Mouse (Mus musculus): ENCODE results near the gene Rb1. TPM values are rescaled to one million over a fixed set of nuclear protein-coding genes. Genes with fewer than 3 reads are reported as not detected.

Rb1 gene
- polyA plus RNA-seq, 1 experiment from 2014 or later = 15.8 TPM

GRCm38 (mm10) chr14:73340051-73340755, 14.6 kb upstream of the Rb1 start:
- Histone ChIP-seq H3K9me3 (ENCODE audit: control insufficient read depth, low read length) (no peaks in the 10 kb centered on the region), H3K9ac (replicated peaks; ENCODE audit: low read depth, low read length) (no peak overlapping the region), H3K4me1 (replicated peaks; ENCODE audit: control insufficient read depth, insufficient read depth, low read length) (peaks cover 2% of the 10 kb centered on the region), H3K4me2 (ENCODE audit: low read length) (no peak overlapping the region), H3K4me3 (replicated peaks; ENCODE audit: low read length) (no peak overlapping the region), H3K27me3 (replicated peaks; ENCODE audit: control insufficient read depth, insufficient read depth, low read length) (no peaks in the 10 kb centered on the region), H3K36me3 (ENCODE audit: control insufficient read depth, insufficient read depth) (no peaks in the 10 kb centered on the region), H3K27ac (ENCODE audit: low read length) (no peak overlapping the region)
- ATAC-seq = no peak
- WGBS = 61% methylated on average over 6 of the region's 6 CpGs

DNA sequence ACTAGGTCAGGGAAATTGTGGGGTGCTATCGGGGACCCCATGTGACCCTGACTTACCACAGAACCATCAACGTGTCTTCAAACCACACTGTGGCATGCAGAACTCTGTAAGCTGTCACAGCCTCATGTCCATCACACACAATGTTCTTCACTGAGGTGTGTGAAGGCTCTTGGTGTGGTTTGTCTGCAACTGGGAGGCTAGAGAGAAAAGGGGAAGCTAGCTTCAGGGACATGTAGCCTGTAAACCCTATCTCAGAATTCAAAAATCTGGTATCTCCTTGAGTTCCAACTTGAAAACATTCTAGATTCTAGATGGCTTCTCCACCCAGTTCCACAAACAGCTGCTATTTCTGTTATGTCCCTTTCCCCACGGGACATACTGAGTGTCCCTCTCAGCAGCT, 14.0 kb upstream of the Rb1 start:
- no peak overlapping the region for H3K27ac ChIP-seq (ENCODE audit: low read length)
- no peaks in the 10 kb centered on the region for H3K27me3 ChIP-seq (replicated peaks; ENCODE audit: control insufficient read depth, insufficient read depth, low read length)
- H3K9ac ChIP-seq (replicated peaks; ENCODE audit: low read depth, low read length) = no peak overlapping the region
- no peaks in the 10 kb centered on the region for H3K9me3 ChIP-seq (ENCODE audit: control insufficient read depth, low read length)
- peaks cover 5% of the 10 kb centered on the region for H3K4me1 ChIP-seq (replicated peaks; ENCODE audit: control insufficient read depth, insufficient read depth, low read length)
- no peak overlapping the region for H3K4me3 ChIP-seq (replicated peaks; ENCODE audit: low read length)
- H3K36me3 ChIP-seq (ENCODE audit: control insufficient read depth, insufficient read depth) = no peaks in the 10 kb centered on the region
- H3K4me2 ChIP-seq (ENCODE audit: low read length) = no peak overlapping the region
- no peak for ATAC-seq
- WGBS = 79% methylated on average over 3 of the region's 3 CpGs

DNA sequence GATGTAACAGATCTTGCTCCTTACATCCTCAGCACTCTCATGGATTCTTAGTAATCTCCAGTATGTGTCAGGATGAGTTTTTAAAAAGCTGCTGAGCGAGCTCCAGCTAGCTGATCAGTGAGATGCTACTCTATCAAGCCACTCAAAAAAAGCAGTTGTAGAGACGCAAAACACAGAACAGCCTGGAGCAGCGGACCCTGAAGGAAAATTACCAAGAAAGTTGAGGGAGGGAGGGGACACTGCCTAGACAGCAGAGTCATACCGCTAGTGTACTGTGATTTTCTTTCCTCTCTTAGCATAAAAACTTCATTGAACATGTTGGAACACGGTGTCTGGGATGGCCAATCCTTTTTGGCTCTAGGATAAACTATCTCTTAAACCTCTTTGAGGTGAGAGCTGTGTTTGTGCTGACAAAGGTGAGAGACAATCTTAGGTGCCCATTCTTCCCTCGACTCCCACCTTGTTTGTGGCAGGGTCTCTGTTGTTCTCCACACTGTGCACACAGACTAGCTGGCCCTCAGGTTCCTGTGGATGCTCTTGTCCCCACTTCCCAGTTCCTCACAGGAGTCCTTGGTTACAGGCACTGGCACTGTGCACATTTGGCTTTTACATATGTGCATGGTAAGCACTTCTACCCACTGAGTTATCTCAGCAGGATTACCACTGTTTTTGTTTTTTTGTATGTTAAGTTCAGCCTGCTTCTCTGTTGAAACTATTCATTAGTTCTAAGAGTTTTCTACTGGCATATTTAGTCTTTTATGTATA, 10.9 kb upstream of the Rb1 start:
- peaks cover 5% of the 10 kb centered on the region for H3K4me1 ChIP-seq (replicated peaks; ENCODE audit: control insufficient read depth, insufficient read depth, low read length)
- 79% methylated on average over 6 of the region's 6 CpGs for WGBS

GRCm38 (mm10) chr14:73334926-73335805, 9.5 kb upstream of the Rb1 start:
- ATAC-seq = no peak; the same call in 1 of the 2 replicates
- H3K4me3 ChIP-seq (replicated peaks; ENCODE audit: low read length) = no peak overlapping the region
- H3K9me3 ChIP-seq (ENCODE audit: control insufficient read depth, low read length) = no peaks in the 10 kb centered on the region
- H3K27me3 ChIP-seq (replicated peaks; ENCODE audit: control insufficient read depth, insufficient read depth, low read length) = no peaks in the 10 kb centered on the region
- H3K36me3 ChIP-seq (ENCODE audit: control insufficient read depth, insufficient read depth) = no peaks in the 10 kb centered on the region
- peaks cover 5% of the 10 kb centered on the region for H3K4me1 ChIP-seq (replicated peaks; ENCODE audit: control insufficient read depth, insufficient read depth, low read length)
- WGBS = 60% methylated on average over 22 of the region's 22 CpGs
- H3K9ac ChIP-seq (replicated peaks; ENCODE audit: low read depth, low read length) = no peak overlapping the region
- H3K4me2 ChIP-seq (ENCODE audit: low read length) = peak overlapping the region; percentile 19
- no peak overlapping the region for H3K27ac ChIP-seq (ENCODE audit: low read length)

More for the DNA sequence above, 10.9 kb upstream of the Rb1 start:
- H3K27ac ChIP-seq (ENCODE audit: low read length) = no peak overlapping the region
- no peaks in the 10 kb centered on the region for H3K36me3 ChIP-seq (ENCODE audit: control insufficient read depth, insufficient read depth)
- H3K4me2 ChIP-seq (ENCODE audit: low read length) = no peak overlapping the region
- no peaks in the 10 kb centered on the region for H3K27me3 ChIP-seq (replicated peaks; ENCODE audit: control insufficient read depth, insufficient read depth, low read length)
- H3K4me3 ChIP-seq (replicated peaks; ENCODE audit: low read length) = no peak overlapping the region
- H3K9ac ChIP-seq (replicated peaks; ENCODE audit: low read depth, low read length) = no peak overlapping the region
- no peak for ATAC-seq
- no peaks in the 10 kb centered on the region for H3K9me3 ChIP-seq (ENCODE audit: control insufficient read depth, low read length)

DNA sequence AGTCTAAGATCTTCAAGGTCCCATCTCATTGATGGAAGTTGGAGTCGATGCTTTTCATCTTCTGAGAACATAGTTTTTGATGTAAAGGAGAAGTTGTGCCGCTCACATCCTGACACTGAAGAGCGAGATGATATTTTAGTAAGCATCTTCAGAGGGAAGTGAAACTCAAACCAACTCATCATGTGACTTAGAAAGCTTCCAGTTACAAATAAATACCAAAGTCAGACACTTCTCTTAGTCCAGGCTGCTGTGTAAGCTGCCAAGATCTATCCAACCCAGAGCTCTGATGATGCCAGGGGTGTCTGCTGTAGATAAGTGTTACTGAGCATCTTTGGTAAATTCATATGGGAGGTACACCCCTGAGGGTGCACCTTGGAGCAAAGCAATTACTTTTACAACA, 8.3 kb upstream of the Rb1 start:
- Histone ChIP-seq H3K36me3 (ENCODE audit: control insufficient read depth, insufficient read depth) (no peaks in the 10 kb centered on the region), H3K4me3 (replicated peaks; ENCODE audit: low read length) (no peak overlapping the region), H3K27ac (ENCODE audit: low read length) (no peak overlapping the region), H3K4me2 (ENCODE audit: low read length) (no peak overlapping the region), H3K4me1 (replicated peaks; ENCODE audit: control insufficient read depth, insufficient read depth, low read length) (peaks cover 5% of the 10 kb centered on the region), H3K9me3 (ENCODE audit: control insufficient read depth, low read length) (0 out of 2 replicates have a peak, but pooled peaks cover 4% of the 10 kb centered on the region), H3K9ac (replicated peaks; ENCODE audit: low read depth, low read length) (no peak overlapping the region), H3K27me3 (replicated peaks; ENCODE audit: control insufficient read depth, insufficient read depth, low read length) (no peaks in the 10 kb centered on the region)
- 96% methylated on average over 3 of the region's 3 CpGs for WGBS
- ATAC-seq = no peak

DNA sequence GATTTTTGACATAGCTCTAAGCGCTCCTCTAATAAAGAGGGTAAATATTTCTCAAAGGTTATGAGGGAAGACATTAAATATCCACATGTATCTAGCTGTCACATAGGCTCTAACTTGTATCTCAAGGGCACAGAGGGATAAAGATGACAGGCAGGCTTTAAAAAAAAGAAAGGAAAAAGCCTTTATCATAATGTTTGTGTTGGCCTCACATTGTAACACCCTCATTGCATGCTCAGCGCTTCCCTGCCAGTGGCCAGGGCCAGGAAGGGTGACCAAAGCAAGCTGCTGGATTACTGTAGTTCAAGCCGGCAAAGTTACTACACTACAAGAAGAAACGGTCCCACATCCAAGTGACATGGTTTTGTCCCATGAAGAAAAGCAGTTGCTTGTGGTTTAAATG, 5.8 kb upstream of the Rb1 start:
- Histone ChIP-seq H3K4me2 (ENCODE audit: low read length) (no peak overlapping the region), H3K27ac (ENCODE audit: low read length) (no peak overlapping the region), H3K27me3 (replicated peaks; ENCODE audit: control insufficient read depth, insufficient read depth, low read length) (no peaks in the 10 kb centered on the region), H3K9me3 (ENCODE audit: control insufficient read depth, low read length) (0 out of 2 replicates have a peak, but pooled peaks cover 4% of the 10 kb centered on the region), H3K4me1 (replicated peaks; ENCODE audit: control insufficient read depth, insufficient read depth, low read length) (peaks cover 12% of the 10 kb centered on the region), H3K9ac (replicated peaks; ENCODE audit: low read depth, low read length) (no peak overlapping the region), H3K4me3 (replicated peaks; ENCODE audit: low read length) (no peak overlapping the region), H3K36me3 (ENCODE audit: control insufficient read depth, insufficient read depth) (no peaks in the 10 kb centered on the region)
- no peak for ATAC-seq
- 87% methylated on average over 4 of the region's 4 CpGs for WGBS

DNA sequence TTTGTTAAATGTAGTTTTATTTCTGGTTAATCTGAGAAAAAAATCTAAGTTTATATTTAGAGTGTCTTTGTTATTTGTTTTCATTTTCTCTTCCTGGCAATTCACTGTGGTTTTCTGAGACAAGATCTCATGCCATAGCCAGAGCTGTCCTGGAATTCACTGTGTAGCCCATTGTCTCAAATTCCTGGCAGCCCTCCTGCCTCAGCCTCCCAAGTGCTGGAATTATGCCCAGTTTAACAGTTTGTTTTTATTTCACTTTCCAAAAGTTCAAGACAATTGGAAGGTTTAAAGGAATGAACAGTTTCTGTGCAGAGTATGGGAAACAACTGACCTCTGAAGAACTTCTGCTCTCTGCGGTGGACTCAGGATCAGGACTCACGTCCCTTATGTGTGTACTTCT, 4.2 kb upstream of the Rb1 start:
- 0 out of 2 replicates have a peak, but pooled peaks cover 4% of the 10 kb centered on the region for H3K9me3 ChIP-seq (ENCODE audit: control insufficient read depth, low read length)
- no peaks in the 10 kb centered on the region for H3K27me3 ChIP-seq (replicated peaks; ENCODE audit: control insufficient read depth, insufficient read depth, low read length)
- H3K4me1 ChIP-seq (replicated peaks; ENCODE audit: control insufficient read depth, insufficient read depth, low read length) = peaks cover 7% of the 10 kb centered on the region
- no peak overlapping the region for H3K4me3 ChIP-seq (replicated peaks; ENCODE audit: low read length)
- WGBS = 89% methylated on average over 2 of the region's 2 CpGs
- H3K9ac ChIP-seq (replicated peaks; ENCODE audit: low read depth, low read length) = no peak overlapping the region
- no peak overlapping the region for H3K27ac ChIP-seq (ENCODE audit: low read length)
- ATAC-seq = no peak
- no peak overlapping the region for H3K4me2 ChIP-seq (ENCODE audit: low read length)
- H3K36me3 ChIP-seq (ENCODE audit: control insufficient read depth, insufficient read depth) = no peaks in the 10 kb centered on the region

DNA sequence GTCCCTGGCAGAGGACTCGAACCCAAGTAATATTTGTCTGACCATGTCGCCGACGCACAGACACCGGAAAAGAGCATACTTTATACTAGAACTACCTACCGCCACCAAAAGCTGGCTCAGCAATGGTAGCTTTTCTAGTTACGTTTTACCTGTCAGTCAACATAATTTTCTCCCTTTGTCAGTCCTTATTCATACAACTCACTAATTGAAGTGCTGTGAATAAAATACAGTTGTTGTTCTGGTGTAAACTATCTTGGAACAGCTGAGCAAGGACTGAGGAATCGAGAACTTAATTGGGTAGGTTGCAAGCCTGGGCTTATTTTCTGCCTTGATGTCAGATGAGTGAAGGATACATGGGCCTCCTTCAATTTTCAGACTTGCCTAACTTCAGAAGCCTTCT, 889 bp upstream of the Rb1 start:
- Histone ChIP-seq H3K4me2 (ENCODE audit: low read length) (peak overlapping the region; percentile 62), H3K36me3 (ENCODE audit: control insufficient read depth, insufficient read depth) (no peaks in the 10 kb centered on the region), H3K9ac (replicated peaks; ENCODE audit: low read depth, low read length) (peak overlapping the region; percentile 80), H3K27ac (ENCODE audit: low read length) (peak overlapping the region; percentile 89), H3K27me3 (replicated peaks; ENCODE audit: control insufficient read depth, insufficient read depth, low read length) (no peaks in the 10 kb centered on the region), H3K9me3 (ENCODE audit: control insufficient read depth, low read length) (0 out of 2 replicates have a peak, but pooled peaks cover 4% of the 10 kb centered on the region), H3K4me1 (replicated peaks; ENCODE audit: control insufficient read depth, insufficient read depth, low read length) (peaks cover 14% of the 10 kb centered on the region), H3K4me3 (replicated peaks; ENCODE audit: low read length) (peak overlapping the region; percentile 88)
- 2% methylated on average over 8 of the region's 8 CpGs for WGBS
- ATAC-seq = 0 out of 2 replicates have a peak, but pooled peaks have one; percentile 7

Measured in forebrain, embryonic 16.5 days (tissue).